Mouse (Mus musculus): ENCODE results near the gene Fyttd1.

- TF ChIP-seq CTCF (IDR thresholded peaks at IDR 0.05; ENCODE audit: borderline replicate concordance, insufficient read depth, low read depth, low read length) (no peak), POLR2A (IDR thresholded peaks at IDR 0.05; ENCODE audit: borderline replicate concordance, insufficient read depth, low read length) (no peak)
These were observed 70.7 kb downstream of the Fyttd1 start for GRCm38 (mm10) chr16:32948016-32948415.

Measured in cerebellum, adult 2 months (tissue).